Mouse (Mus musculus): ENCODE data around the gene Asb6.

The Asb6 gene

GRCm38 (mm10) chr2:30795271-30795888 lies 34.8 kb downstream of the Asb6 start:
- DNase-seq, result no peak

GRCm38 (mm10) chr2:30794179-30795108 lies 35.7 kb downstream of the Asb6 start:
- peak; percentile 94 to 97 for DNase-seq

- no peak for DNase-seq
These were observed 38.1 kb downstream of the Asb6 start for GRCm38 (mm10) chr2:30792061-30792460.

GRCm38 (mm10) chr2:30787466-30787865 lies 42.7 kb downstream of the Asb6 start:
- DNase-seq, result peak in 1 of 2 experiments; percentile 52

GRCm38 (mm10) chr2:30784078-30784994 lies 45.8 kb downstream of the Asb6 start:
- peak; percentile 85 to 92 for DNase-seq

GRCm38 (mm10) chr2:30783346-30783745 lies 46.8 kb downstream of the Asb6 start:
- DNase-seq, result peak; percentile 65 to 80

GRCm38 (mm10) chr2:30782312-30783290 lies 47.5 kb downstream of the Asb6 start:
- DNase-seq, result no peak

GRCm38 (mm10) chr2:30779241-30779640 lies 50.9 kb downstream of the Asb6 start:
- DNase-seq, result no peak

GRCm38 (mm10) chr2:30778235-30778634 lies 51.9 kb downstream of the Asb6 start:
- DNase-seq, result no peak

- no peak for DNase-seq
These were observed 52.9 kb downstream of the Asb6 start for GRCm38 (mm10) chr2:30777266-30777665.

GRCm38 (mm10) chr2:30775955-30776354 lies 54.2 kb downstream of the Asb6 start:
- no peak for DNase-seq

- no peak for DNase-seq
These were observed 56.7 kb downstream of the Asb6 start for GRCm38 (mm10) chr2:30773313-30774005.
